Mouse (Mus musculus): ENCODE results near the gene Gm43518. TPM values are rescaled to one million over a fixed set of nuclear protein-coding genes. Genes with fewer than 3 reads are reported as not detected.

Gene Gm43518
- polyA plus RNA-seq (2015; fragmentation: Nextera tagmentation; extraction: Ambion mirVana): 1.9 and 3.4 TPM in 2 replicates

GRCm38 (mm10) chr5:123927118-123927517 lies at the start of gene Gm43518:
Gene Gm43518, plus strand, starts transcription at chr5:123927418.
- WGBS: 92% methylated on average over 9 of the region's 9 CpGs
- ATAC-seq: no peak
- no peak within 1 kb of the TSS for H3K27ac ChIP-seq

GRCm38 (mm10) chr5:123878056-123878455 lies 49.2 kb upstream of the Gm43518 start:
- no peak for ATAC-seq
- no peaks in the 10 kb centered on the region for H3K27me3 ChIP-seq
- no peak overlapping the region for H3K4me2 ChIP-seq
- no peaks in the 10 kb centered on the region for H3K9me3 ChIP-seq (replicated peaks)
- H3K4me3 ChIP-seq: no peak overlapping the region
- H3K27ac ChIP-seq: no peak overlapping the region
- 64% methylated on average over 14 of the region's 14 CpGs for WGBS
- no peaks in the 10 kb centered on the region for H3K4me1 ChIP-seq
- no peak overlapping the region for H3K9ac ChIP-seq
- H3K36me3 ChIP-seq (ENCODE audit: poor library complexity, severe bottlenecking): no peaks in the 10 kb centered on the region

More at GRCm38 (mm10) chr5:123927118-123927517, at the start of gene Gm43518:
- Histone ChIP-seq H3K4me1 (peaks cover 6% of the 10 kb centered on the region), H3K36me3 (ENCODE audit: poor library complexity, severe bottlenecking) (peaks cover 73% of the 10 kb centered on the region), H3K4me3 (no peak within 1 kb of the TSS), H3K4me2 (no peak within 1 kb of the TSS), H3K9ac (no peak within 1 kb of the TSS), H3K9me3 (replicated peaks) (no peaks in the 10 kb centered on the region), H3K27me3 (no peaks in the 10 kb centered on the region)

GRCm38 (mm10) chr5:123879928-123880327 lies 47.3 kb upstream of the Gm43518 start, which contains the start of gene Hcar1:
Gene Hcar1, minus strand, starts transcription at chr5:123880020.
- ATAC-seq: no peak
- Histone ChIP-seq H3K27me3 (no peaks in the 10 kb centered on the region), H3K36me3 (ENCODE audit: poor library complexity, severe bottlenecking) (no peaks in the 10 kb centered on the region), H3K4me2 (no peak within 1 kb of the TSS), H3K4me1 (no peaks in the 10 kb centered on the region), H3K4me3 (no peak within 1 kb of the TSS), H3K27ac (no peak within 1 kb of the TSS), H3K9ac (no peak within 1 kb of the TSS), H3K9me3 (replicated peaks) (no peaks in the 10 kb centered on the region)
- WGBS: 81% methylated on average over 12 of the region's 12 CpGs

- WGBS: 56% methylated on average over 4 of the region's 14 CpGs
- Histone ChIP-seq H3K4me3 (no peak overlapping the region), H3K9me3 (replicated peaks) (no peaks in the 10 kb centered on the region), H3K4me1 (no peaks in the 10 kb centered on the region), H3K4me2 (no peak overlapping the region), H3K27ac (no peak overlapping the region), H3K36me3 (ENCODE audit: poor library complexity, severe bottlenecking) (no peaks in the 10 kb centered on the region), H3K27me3 (no peaks in the 10 kb centered on the region), H3K9ac (no peak overlapping the region)
- no peak for ATAC-seq
These were observed 46.4 kb upstream of the Gm43518 start for GRCm38 (mm10) chr5:123880778-123881177.

- Histone ChIP-seq H3K4me1 (no peaks in the 10 kb centered on the region), H3K4me2 (no peak overlapping the region), H3K4me3 (no peak overlapping the region), H3K27ac (no peak overlapping the region), H3K27me3 (no peaks in the 10 kb centered on the region), H3K9ac (no peak overlapping the region), H3K36me3 (ENCODE audit: poor library complexity, severe bottlenecking) (no peaks in the 10 kb centered on the region), H3K9me3 (replicated peaks) (no peaks in the 10 kb centered on the region)
- no peak for ATAC-seq
- WGBS: 87% methylated on average over 7 of the region's 7 CpGs
These were observed 43.3 kb upstream of the Gm43518 start for GRCm38 (mm10) chr5:123883891-123884290.

- no peak overlapping the region for H3K4me2 ChIP-seq
- H3K9me3 ChIP-seq (replicated peaks): no peaks in the 10 kb centered on the region
- H3K9ac ChIP-seq: no peak overlapping the region
- 83% methylated on average over 10 of the region's 10 CpGs for WGBS
- H3K27ac ChIP-seq: no peak overlapping the region
- no peaks in the 10 kb centered on the region for H3K4me1 ChIP-seq
- no peak for ATAC-seq
- no peak overlapping the region for H3K4me3 ChIP-seq
- H3K36me3 ChIP-seq (ENCODE audit: poor library complexity, severe bottlenecking): no peaks in the 10 kb centered on the region
- no peaks in the 10 kb centered on the region for H3K27me3 ChIP-seq
These were observed 42.9 kb upstream of the Gm43518 start for GRCm38 (mm10) chr5:123884332-123884731.

- Histone ChIP-seq H3K4me3 (no peak overlapping the region), H3K27me3 (no peaks in the 10 kb centered on the region), H3K9ac (no peak overlapping the region), H3K9me3 (replicated peaks) (no peaks in the 10 kb centered on the region), H3K27ac (no peak overlapping the region), H3K4me2 (no peak overlapping the region), H3K36me3 (ENCODE audit: poor library complexity, severe bottlenecking) (no peaks in the 10 kb centered on the region), H3K4me1 (no peaks in the 10 kb centered on the region)
- no peak for ATAC-seq
- WGBS: 85% methylated on average over 3 of the region's 3 CpGs
These were observed 40.9 kb upstream of the Gm43518 start for GRCm38 (mm10) chr5:123886365-123886764.

- Histone ChIP-seq H3K27me3 (no peaks in the 10 kb centered on the region), H3K27ac (no peak overlapping the region), H3K4me3 (no peak overlapping the region), H3K9ac (no peak overlapping the region), H3K36me3 (ENCODE audit: poor library complexity, severe bottlenecking) (no peaks in the 10 kb centered on the region), H3K9me3 (replicated peaks) (no peaks in the 10 kb centered on the region), H3K4me2 (no peak overlapping the region), H3K4me1 (no peaks in the 10 kb centered on the region)
- WGBS: 69% methylated on average over 2 of the region's 2 CpGs
- ATAC-seq: no peak
These were observed 36.9 kb upstream of the Gm43518 start for GRCm38 (mm10) chr5:123890312-123890711.

- Histone ChIP-seq H3K9me3 (replicated peaks) (no peaks in the 10 kb centered on the region), H3K9ac (no peak overlapping the region), H3K4me1 (no peaks in the 10 kb centered on the region), H3K27ac (no peak overlapping the region), H3K27me3 (no peaks in the 10 kb centered on the region), H3K4me3 (no peak overlapping the region), H3K4me2 (no peak overlapping the region), H3K36me3 (ENCODE audit: poor library complexity, severe bottlenecking) (no peaks in the 10 kb centered on the region)
- WGBS: 77% methylated on average over 5 of the region's 5 CpGs
- no peak for ATAC-seq
These were observed 36.2 kb upstream of the Gm43518 start for GRCm38 (mm10) chr5:123890987-123891386.

- no peaks in the 10 kb centered on the region for H3K4me1 ChIP-seq
- WGBS: 50% methylated on average over 6 of the region's 6 CpGs
These were observed 35.5 kb upstream of the Gm43518 start for GRCm38 (mm10) chr5:123891669-123892068.

GRCm38 (mm10) chr5:123893520-123893919 lies 33.7 kb upstream of the Gm43518 start:
- H3K4me2 ChIP-seq: no peak overlapping the region
- H3K9me3 ChIP-seq (replicated peaks): no peaks in the 10 kb centered on the region
- H3K4me3 ChIP-seq: no peak overlapping the region
- H3K4me1 ChIP-seq: no peaks in the 10 kb centered on the region
- no peaks in the 10 kb centered on the region for H3K27me3 ChIP-seq
- H3K27ac ChIP-seq: no peak overlapping the region
- no peaks in the 10 kb centered on the region for H3K36me3 ChIP-seq (ENCODE audit: poor library complexity, severe bottlenecking)
- no peak overlapping the region for H3K9ac ChIP-seq
- ATAC-seq: no peak
- WGBS: 89% methylated on average over 5 of the region's 5 CpGs

More at GRCm38 (mm10) chr5:123891669-123892068, 35.5 kb upstream of the Gm43518 start:
- no peak overlapping the region for H3K4me2 ChIP-seq
- no peaks in the 10 kb centered on the region for H3K27me3 ChIP-seq
- H3K9me3 ChIP-seq (replicated peaks): no peaks in the 10 kb centered on the region
- no peak overlapping the region for H3K27ac ChIP-seq
- H3K4me3 ChIP-seq: no peak overlapping the region
- no peak overlapping the region for H3K9ac ChIP-seq
- ATAC-seq: no peak
- H3K36me3 ChIP-seq (ENCODE audit: poor library complexity, severe bottlenecking): no peaks in the 10 kb centered on the region

- ATAC-seq: no peak
- no peaks in the 10 kb centered on the region for H3K9me3 ChIP-seq (replicated peaks)
- no peaks in the 10 kb centered on the region for H3K27me3 ChIP-seq
- no peak overlapping the region for H3K4me3 ChIP-seq
- H3K4me2 ChIP-seq: no peak overlapping the region
- H3K27ac ChIP-seq: no peak overlapping the region
- H3K4me1 ChIP-seq: no peaks in the 10 kb centered on the region
- no peak overlapping the region for H3K9ac ChIP-seq
- WGBS: 90% methylated on average over 11 of the region's 11 CpGs
- H3K36me3 ChIP-seq (ENCODE audit: poor library complexity, severe bottlenecking): no peaks in the 10 kb centered on the region
These were observed 30.8 kb upstream of the Gm43518 start for GRCm38 (mm10) chr5:123896395-123896794.

- WGBS: 87% methylated on average over 13 of the region's 13 CpGs
- no peaks in the 10 kb centered on the region for H3K9me3 ChIP-seq (replicated peaks)
- no peak for ATAC-seq
- no peak overlapping the region for H3K4me2 ChIP-seq
- H3K4me1 ChIP-seq: no peaks in the 10 kb centered on the region
- H3K27me3 ChIP-seq: no peaks in the 10 kb centered on the region
- H3K9ac ChIP-seq: no peak overlapping the region
- H3K27ac ChIP-seq: no peak overlapping the region
- no peak overlapping the region for H3K4me3 ChIP-seq
- H3K36me3 ChIP-seq (ENCODE audit: poor library complexity, severe bottlenecking): no peaks in the 10 kb centered on the region
These were observed 29.9 kb upstream of the Gm43518 start for GRCm38 (mm10) chr5:123897352-123897751.
